Mouse (Mus musculus) embryonic facial prominence, embryonic 11.5 days (tissue): ENCODE results near the gene Tctn1. TPM values are rescaled to one million over a fixed set of nuclear protein-coding genes. Genes with fewer than 3 reads are reported as not detected.

Experiments
- ATAC-seq: fragments of 200-750 bp; cut with Nextera tagmentation; replicated peaks from 2 replicates; pipeline ENCODE4 v1.8.0; 2017; ENCODE audit warnings: low read depth; ENCODE audit not compliant: insufficient number of reproducible peaks, low FRiP score, low TSS enrichment
- DNase-seq: peaks from one replicate; pipeline ENCODE4 v3.0.0-alpha.2; 2015; ENCODE audit warnings: low spot score
- H3K27ac ChIP-seq: fragments of 300-500 bp; sonication (generic); replicated peaks from 2 replicates; pipeline ENCODE4 v1.5.1; 2014; ENCODE audit warnings: mild to moderate bottlenecking, low read depth, low read length, control low read depth
- H3K27me3 ChIP-seq: fragments of 300-500 bp; sonication (generic); 2 replicates; pipeline ENCODE4 v1.6.1; 2014; ENCODE audit warnings: mild to moderate bottlenecking, low read length, moderate library complexity, mixed read lengths; ENCODE audit not compliant: control insufficient read depth, insufficient read depth
- H3K36me3 ChIP-seq: fragments of 300-500 bp; sonication (generic); replicated peaks from 2 replicates; pipeline ENCODE4 v1.6.1; 2014; ENCODE audit warnings: low read depth, mild to moderate bottlenecking, low read length, moderate library complexity, mixed read lengths; ENCODE audit not compliant: control insufficient read depth, insufficient read depth
- H3K4me1 ChIP-seq: fragments of 300-500 bp; sonication (generic); 2 replicates; pipeline ENCODE4 v1.6.1; 2014; ENCODE audit warnings: low read length, mixed read lengths; ENCODE audit not compliant: control insufficient read depth, insufficient read depth
- H3K4me2 ChIP-seq: fragments of 300-500 bp; sonication (generic); 2 replicates; pipeline ENCODE4 v1.6.1; 2014; ENCODE audit warnings: low read depth, mild to moderate bottlenecking, control low read depth, low read length, moderate library complexity
- H3K4me3 ChIP-seq: fragments of 300-500 bp; sonication (generic); 2 replicates; pipeline ENCODE4 v1.5.1; 2014; ENCODE audit warnings: low read depth, low read length, control low read depth
- H3K9ac ChIP-seq: fragments of 300-500 bp; sonication (generic); replicated peaks from 2 replicates; pipeline ENCODE4 v1.6.1; 2014; ENCODE audit warnings: mild to moderate bottlenecking, control low read depth, low read length
- H3K9me3 ChIP-seq: fragments of 300-500 bp; sonication (generic); replicated peaks from 2 replicates; pipeline ENCODE4 v1.6.1; 2016; ENCODE audit warnings: mild to moderate bottlenecking, low read length, inconsistent platforms, mixed read lengths; ENCODE audit not compliant: control insufficient read depth
- WGBS: fragments of 180-500 bp; shearing (Covaris S2); extraction: QIAGEN DNeasy Blood & Tissue Kit; methylation state at CpG from one replicate; pipeline ENCODE4 v1.1.7; 2014; 5-methylcytosine and 5-hydroxymethylcytosine counted together
- polyA plus RNA-seq: library from polyadenylated mRNA; unstranded; fragments of >200 nt; fragmentation: Nextera tagmentation; extraction: Ambion mirVana; gene quantifications from 2 replicates; pipeline ENCODE4 v1.2.1, GENCODE M21; 2014

The Tctn1 gene
- polyA plus RNA-seq, 1 experiment from 2014 or later = 3.5 TPM

DNA sequence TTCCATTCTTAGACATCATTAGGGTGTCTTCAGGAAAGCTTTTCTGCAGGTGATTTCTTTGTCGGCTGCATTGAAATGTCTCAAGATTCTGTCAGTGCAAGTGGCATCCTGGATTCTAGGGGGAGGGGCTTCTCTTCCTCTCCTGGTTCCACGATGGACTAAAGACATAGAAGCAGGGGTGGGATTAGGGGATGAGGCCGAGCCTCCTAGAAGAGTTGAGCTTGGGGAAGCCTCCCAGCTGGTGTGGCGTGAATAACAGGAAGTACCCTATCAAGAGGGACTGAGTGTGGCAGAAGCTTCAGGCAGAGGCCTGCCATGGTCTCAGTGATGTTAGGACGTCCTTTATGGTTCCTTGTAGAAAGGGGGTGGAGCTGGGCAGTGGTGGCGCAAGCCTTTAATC, 32.8 kb downstream of the Tctn1 start:
- Histone ChIP-seq H3K4me3 (no peak overlapping the region), H3K27ac (no peak overlapping the region), H3K36me3 (no peaks in the 10 kb centered on the region), H3K9me3 (no peaks in the 10 kb centered on the region), H3K27me3 (no peaks in the 10 kb centered on the region), H3K4me1 (no peaks in the 10 kb centered on the region), H3K4me2 (no peak overlapping the region), H3K9ac (no peak overlapping the region)
- DNase-seq (no peak), ATAC-seq (no peak)
- WGBS = 67% methylated on average over 6 of the region's 6 CpGs

DNA sequence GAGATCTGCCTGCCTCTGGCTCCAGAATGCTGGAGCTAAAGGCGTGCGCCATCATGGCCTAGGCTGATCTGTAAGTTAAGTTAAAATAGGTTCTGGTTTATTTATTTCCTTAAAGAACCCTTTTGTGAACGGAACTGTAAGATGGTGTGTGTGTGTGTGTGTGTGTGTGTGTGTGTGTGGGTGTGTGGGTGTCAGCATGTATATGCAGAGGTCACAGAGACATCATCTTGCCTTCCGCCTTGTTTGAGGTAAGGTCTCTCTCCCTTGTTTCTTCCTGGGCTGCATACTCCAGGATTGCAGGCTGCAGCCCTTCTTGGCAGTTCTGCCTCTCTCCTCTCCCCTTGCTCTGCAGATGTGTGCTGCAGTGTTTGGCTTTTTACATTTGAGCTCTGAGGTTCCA, 33.4 kb downstream of the Tctn1 start:
- H3K4me3 ChIP-seq = no peak overlapping the region
- H3K4me1 ChIP-seq = no peaks in the 10 kb centered on the region
- H3K9ac ChIP-seq = no peak overlapping the region
- H3K4me2 ChIP-seq = no peak overlapping the region
- H3K36me3 ChIP-seq = no peaks in the 10 kb centered on the region
- no peaks in the 10 kb centered on the region for H3K9me3 ChIP-seq
- no peak overlapping the region for H3K27ac ChIP-seq
- H3K27me3 ChIP-seq = no peaks in the 10 kb centered on the region
- WGBS = 92% methylated on average over 4 of the region's 4 CpGs
- no peak for DNase-seq
- no peak for ATAC-seq

DNA sequence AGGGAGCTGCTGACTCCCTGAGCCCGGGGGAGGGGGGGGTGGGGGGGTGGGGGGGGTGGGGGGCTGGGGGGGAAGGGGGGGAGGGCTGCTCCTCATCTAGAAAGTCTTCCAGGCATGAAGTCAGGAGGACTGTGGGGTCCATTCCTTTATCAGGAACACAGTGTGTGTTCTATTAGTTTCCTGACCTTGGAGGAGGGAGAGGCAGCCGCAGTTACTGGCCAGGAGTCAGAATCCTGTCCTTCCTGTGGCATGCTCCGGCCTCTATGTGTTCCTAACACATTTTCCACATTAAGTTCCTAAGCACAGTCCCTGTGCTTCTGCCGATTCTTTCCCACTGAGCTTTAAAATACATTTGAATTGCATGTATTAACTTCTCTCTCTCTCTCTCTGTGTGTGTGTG, 35.5 kb downstream of the Tctn1 start:
- no peak overlapping the region for H3K4me3 ChIP-seq
- H3K9me3 ChIP-seq = no peaks in the 10 kb centered on the region
- no peak overlapping the region for H3K4me2 ChIP-seq
- H3K27ac ChIP-seq = no peak overlapping the region
- H3K36me3 ChIP-seq = no peaks in the 10 kb centered on the region
- ATAC-seq = no peak
- no peak overlapping the region for H3K9ac ChIP-seq
- no peaks in the 10 kb centered on the region for H3K4me1 ChIP-seq
- DNase-seq = no peak
- no peaks in the 10 kb centered on the region for H3K27me3 ChIP-seq
- 75% methylated on average over 3 of the region's 4 CpGs for WGBS

DNA sequence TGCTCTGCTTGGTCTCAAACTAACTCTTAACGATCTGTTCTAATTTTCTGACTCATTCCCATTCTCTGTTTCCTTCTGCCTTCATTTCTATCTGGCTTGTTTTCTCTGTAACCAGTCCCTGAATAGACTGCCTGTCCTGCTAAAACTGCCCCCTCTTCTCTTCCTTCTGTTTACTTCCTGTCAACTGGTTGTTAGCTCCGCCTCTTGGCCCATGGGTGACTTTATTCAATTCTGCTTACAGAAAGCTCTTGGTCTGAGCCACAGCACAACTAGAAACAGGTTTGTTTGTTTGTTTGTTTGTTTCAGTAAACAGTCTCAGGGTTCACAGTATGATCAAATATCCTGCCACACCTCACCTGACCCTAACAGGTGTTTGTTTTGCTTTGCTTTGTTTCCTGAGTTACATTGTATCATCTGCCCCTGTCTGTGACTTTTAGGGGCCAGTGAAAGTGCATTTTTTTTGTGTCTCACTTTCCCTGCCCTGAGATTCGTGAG, 35.9 kb downstream of the Tctn1 start:
- H3K27me3 ChIP-seq = no peaks in the 10 kb centered on the region
- H3K4me3 ChIP-seq = no peak overlapping the region
- no peak overlapping the region for H3K4me2 ChIP-seq
- ATAC-seq = no peak
- H3K9ac ChIP-seq = no peak overlapping the region
- DNase-seq = no peak
- no peak overlapping the region for H3K27ac ChIP-seq
- no peaks in the 10 kb centered on the region for H3K9me3 ChIP-seq
- WGBS = 77% methylated on average over 3 of the region's 3 CpGs
- H3K36me3 ChIP-seq = no peaks in the 10 kb centered on the region
- H3K4me1 ChIP-seq = no peaks in the 10 kb centered on the region

DNA sequence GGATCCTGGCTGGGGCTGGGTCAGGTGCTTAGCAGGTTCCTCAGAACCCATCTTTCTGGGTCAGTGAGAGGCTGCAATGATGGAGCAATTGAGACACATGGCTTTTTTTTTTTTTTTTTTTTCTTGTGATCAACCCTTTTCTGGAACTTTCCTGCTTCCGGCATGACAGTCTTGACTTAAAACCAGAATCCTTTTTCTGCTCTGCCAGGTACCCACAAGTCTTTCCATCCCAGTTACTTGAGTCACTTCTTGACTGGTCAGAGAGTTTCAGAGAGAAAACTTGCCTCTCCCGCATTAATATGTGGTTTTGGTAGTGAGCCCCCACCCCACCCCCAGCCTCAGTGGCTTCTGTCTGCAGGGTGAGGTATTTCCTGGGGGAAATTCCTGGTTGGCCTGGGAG, 40.0 kb downstream of the Tctn1 start:
- Histone ChIP-seq H3K36me3 (no peaks in the 10 kb centered on the region), H3K4me1 (no peaks in the 10 kb centered on the region; the same call in 1 of the 2 replicates), H3K9ac (no peak overlapping the region), H3K27me3 (no peaks in the 10 kb centered on the region), H3K27ac (no peak overlapping the region), H3K4me2 (no peak overlapping the region), H3K9me3 (no peaks in the 10 kb centered on the region), H3K4me3 (no peak overlapping the region)
- 96% methylated on average over 2 of the region's 2 CpGs for WGBS
- no peak for DNase-seq
- no peak for ATAC-seq

DNA sequence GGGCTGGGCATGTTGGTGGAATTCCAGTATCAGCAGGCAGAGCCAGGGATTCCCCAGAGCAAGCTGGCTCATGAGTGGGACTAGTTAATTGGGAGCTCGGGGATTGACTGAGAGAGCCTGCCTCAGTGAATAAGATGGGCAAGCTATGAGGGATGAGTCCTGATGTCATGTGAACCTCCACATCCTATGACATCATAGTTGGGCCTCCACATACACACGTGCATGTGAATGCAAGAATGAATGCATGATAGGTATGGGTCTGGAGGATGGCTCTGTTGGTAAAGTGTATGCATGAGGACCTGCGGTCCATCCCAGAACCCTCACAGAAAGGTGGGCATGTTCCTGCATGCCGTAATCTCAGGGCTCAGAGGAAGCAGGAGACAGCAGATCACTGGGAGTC, 43.2 kb downstream of the Tctn1 start:
- no peaks in the 10 kb centered on the region for H3K36me3 ChIP-seq
- no peak overlapping the region for H3K9ac ChIP-seq
- H3K27ac ChIP-seq = no peak overlapping the region
- no peak overlapping the region for H3K4me2 ChIP-seq
- H3K27me3 ChIP-seq = no peaks in the 10 kb centered on the region
- H3K4me1 ChIP-seq = no peaks in the 10 kb centered on the region; the same call in 1 of the 2 replicates
- ATAC-seq (no peak), DNase-seq (no peak)
- WGBS = 89% methylated on average over 4 of the region's 4 CpGs
- H3K9me3 ChIP-seq = no peaks in the 10 kb centered on the region
- no peak overlapping the region for H3K4me3 ChIP-seq

DNA sequence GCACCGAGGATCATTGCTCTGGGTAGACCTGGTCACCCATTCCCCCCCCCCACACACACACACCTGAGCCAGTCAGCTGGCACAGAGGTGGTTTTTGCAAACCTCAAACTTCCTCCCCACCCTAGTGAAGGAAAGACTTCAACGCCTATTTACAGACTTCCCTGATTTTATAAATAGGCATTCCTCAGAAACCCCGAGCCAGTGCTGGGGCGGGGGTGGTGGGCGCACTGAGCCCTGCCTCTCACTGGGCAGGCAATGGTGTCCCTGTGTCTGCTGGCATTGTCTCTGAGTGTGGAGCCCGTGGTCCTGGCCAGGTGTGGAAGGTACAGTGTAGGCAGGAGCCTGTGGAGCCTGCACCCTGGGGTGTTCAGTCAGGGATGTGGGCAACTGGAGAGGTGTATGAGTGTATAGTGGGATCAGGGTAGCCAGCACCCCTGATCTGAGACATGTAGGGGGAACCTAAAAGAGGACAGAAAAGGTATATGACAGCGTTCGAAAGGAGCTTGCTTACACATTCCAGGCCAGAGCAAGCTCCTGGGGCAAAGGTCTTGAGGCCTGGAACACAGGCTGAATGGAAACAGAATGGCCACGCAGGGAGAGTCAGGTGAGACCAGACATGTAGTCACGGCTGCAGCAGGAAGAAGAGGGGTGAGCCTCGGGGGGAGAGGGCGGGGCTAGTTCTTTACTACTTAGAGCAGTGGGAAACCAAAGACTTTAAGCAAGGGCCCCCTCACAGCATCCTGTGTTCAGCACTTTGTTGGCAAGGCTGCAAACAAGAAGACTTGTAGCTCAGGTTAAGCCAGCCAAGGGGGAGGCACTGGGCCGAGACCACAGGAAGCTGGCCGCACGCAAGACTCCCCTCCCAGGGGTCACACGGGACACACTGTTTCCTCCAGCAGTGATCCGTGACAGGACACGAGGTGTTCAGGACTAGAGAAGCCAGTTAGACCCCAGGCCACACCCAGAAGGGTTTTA, 44.3 kb downstream of the Tctn1 start:
- no peak overlapping the region for H3K9ac ChIP-seq
- DNase-seq (no peak), ATAC-seq (no peak)
- H3K27ac ChIP-seq = no peak overlapping the region
- 64% methylated on average over 18 of the region's 18 CpGs for WGBS
- no peak overlapping the region for H3K4me2 ChIP-seq
- no peaks in the 10 kb centered on the region for H3K36me3 ChIP-seq
- H3K27me3 ChIP-seq = no peaks in the 10 kb centered on the region
- no peaks in the 10 kb centered on the region; the same call in 1 of the 2 replicates for H3K4me1 ChIP-seq
- no peaks in the 10 kb centered on the region for H3K9me3 ChIP-seq
- no peak overlapping the region for H3K4me3 ChIP-seq

DNA sequence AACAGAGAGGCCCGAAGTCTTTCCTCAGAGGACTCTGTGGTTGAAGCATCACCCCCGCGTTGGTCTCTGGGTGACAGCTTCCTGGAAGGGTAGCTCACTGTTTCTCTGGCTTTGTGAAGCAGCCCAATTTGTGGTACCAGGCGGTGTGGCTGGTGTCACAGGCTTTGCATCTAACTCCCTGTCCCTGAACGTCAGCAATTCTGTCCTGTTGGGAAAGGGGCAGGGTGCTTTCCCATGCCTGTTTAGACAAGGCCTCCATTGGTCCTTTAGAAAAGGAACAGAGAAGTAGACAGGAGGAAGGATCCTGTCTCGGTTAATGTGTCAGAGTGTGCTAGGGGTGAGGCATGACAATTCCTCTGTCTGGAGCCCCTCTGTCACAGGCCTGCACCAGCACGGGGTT, 45.3 kb downstream of the Tctn1 start:
- 84% methylated on average over 7 of the region's 7 CpGs for WGBS
- ATAC-seq (no peak), DNase-seq (no peak)
- Histone ChIP-seq H3K27me3 (no peaks in the 10 kb centered on the region), H3K4me3 (no peak overlapping the region), H3K9me3 (no peaks in the 10 kb centered on the region), H3K36me3 (no peaks in the 10 kb centered on the region), H3K27ac (no peak overlapping the region), H3K9ac (no peak overlapping the region), H3K4me1 (no peaks in the 10 kb centered on the region; the same call in 1 of the 2 replicates), H3K4me2 (no peak overlapping the region)
